Mouse (Mus musculus): ENCODE results near the gene Shb.

Shb gene

DNA sequence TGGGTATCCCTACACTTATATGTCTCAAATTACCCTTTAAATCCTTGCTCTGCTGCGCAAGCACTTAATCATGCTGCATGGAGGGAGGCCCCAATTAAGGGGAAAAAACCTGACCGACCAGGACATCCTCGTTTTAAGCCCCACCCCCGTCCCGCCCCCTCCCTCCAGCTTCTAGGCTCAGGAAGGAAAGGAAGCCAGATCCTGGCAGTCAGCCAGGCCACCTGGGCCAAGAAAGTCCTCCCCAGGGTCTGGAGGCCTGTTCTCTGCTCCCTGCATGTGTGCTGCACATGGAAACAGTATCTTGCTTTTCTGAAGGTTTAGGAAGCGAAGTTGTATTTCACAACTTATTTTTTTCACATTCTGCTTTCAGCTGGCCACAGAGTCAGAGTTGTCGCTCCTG, at the start of gene Shb:
Gene Shb, minus strand, starts transcription at position 96 of the 400 bp plus-strand sequence.
- DNase-seq (ENCODE audit: extremely low read depth, insufficient read length, low spot score): peak; percentile 37

GRCm38 (mm10) chr4:45581095-45581494, 48.8 kb upstream of the Shb start:
- no peak for DNase-seq (ENCODE audit: extremely low read depth, insufficient read length, low spot score)

GRCm38 (mm10) chr4:45578554-45579370, 46.5 kb upstream of the Shb start:
- DNase-seq (ENCODE audit: extremely low read depth, insufficient read length, low spot score): no peak

- DNase-seq (ENCODE audit: extremely low read depth, insufficient read length, low spot score): no peak
Observed at GRCm38 (mm10) chr4:45577631-45578030, 45.4 kb upstream of the Shb start.

- no peak for DNase-seq (ENCODE audit: extremely low read depth, insufficient read length, low spot score)
Observed at GRCm38 (mm10) chr4:45574614-45575169, 42.4 kb upstream of the Shb start.

- no peak for DNase-seq (ENCODE audit: extremely low read depth, insufficient read length, low spot score)
Observed at GRCm38 (mm10) chr4:45569521-45569920, 37.3 kb upstream of the Shb start.

- no peak for DNase-seq (ENCODE audit: extremely low read depth, insufficient read length, low spot score)
Observed at GRCm38 (mm10) chr4:45558211-45558610, 25.9 kb upstream of the Shb start.

DNA sequence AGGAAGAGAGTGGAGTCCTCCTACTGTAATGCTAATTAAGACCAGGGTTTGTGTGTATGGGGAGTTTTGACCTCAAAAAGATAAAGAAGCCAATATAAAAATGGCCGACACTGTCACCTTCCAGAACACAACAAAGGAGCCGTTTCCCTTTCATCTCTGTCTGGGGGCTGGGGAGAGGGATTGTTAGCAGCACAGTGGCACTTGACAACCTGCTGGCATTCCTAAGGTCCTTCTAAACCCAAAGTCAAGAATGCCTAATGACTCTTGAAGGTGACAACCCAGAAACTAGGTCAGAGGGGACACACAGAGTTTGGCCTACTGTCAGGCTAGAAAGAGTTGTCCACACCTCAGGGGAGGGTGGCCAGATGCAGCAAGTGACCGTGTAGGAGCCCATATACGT, 20.3 kb upstream of the Shb start:
- DNase-seq (ENCODE audit: extremely low read depth, insufficient read length, low spot score): no peak

- no peak for DNase-seq (ENCODE audit: extremely low read depth, insufficient read length, low spot score)
Observed at GRCm38 (mm10) chr4:45550970-45551369, 18.7 kb upstream of the Shb start.

DNA sequence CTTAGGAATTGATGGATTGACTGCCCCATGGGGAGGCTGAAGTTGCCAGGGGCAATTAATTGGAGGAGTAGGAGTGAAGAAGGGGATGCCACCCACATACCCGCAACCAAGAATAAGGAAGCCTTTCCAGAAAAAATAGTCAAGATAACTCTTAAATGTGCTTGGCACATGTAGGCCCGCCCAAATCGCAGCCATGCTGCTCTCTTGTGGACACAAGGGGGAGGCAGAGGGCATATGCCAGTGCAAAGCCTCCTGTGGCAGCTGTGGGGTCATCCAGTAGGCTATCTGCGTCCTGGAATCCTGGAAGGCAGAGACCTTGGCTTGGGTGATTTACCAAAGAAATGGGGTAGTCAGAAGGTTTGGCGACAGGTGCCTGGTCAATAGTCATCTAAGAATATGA, 17.2 kb upstream of the Shb start:
- peak; percentile 20 for DNase-seq (ENCODE audit: extremely low read depth, insufficient read length, low spot score)

DNA sequence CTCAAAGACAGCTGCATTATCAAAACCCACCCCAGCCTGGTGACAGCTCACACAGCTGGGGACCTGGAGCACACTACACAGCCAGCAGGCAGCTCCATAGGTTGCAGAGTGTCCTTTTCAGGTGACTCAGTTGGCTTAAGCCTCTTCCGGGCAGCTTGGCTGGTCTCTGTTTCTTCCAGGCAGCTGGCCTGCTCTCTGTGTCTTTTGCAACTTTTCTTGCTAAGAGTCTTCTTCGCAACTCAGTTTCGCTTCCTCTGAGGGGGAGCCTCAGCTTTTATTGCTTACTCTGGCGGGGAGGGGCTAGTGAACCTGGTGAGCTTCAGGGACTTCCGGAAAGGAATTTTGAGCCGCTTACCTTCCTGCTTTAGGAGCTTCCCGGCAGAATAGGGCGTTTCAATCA, 13.6 kb upstream of the Shb start:
- DNase-seq (ENCODE audit: extremely low read depth, insufficient read length, low spot score): no peak

DNA sequence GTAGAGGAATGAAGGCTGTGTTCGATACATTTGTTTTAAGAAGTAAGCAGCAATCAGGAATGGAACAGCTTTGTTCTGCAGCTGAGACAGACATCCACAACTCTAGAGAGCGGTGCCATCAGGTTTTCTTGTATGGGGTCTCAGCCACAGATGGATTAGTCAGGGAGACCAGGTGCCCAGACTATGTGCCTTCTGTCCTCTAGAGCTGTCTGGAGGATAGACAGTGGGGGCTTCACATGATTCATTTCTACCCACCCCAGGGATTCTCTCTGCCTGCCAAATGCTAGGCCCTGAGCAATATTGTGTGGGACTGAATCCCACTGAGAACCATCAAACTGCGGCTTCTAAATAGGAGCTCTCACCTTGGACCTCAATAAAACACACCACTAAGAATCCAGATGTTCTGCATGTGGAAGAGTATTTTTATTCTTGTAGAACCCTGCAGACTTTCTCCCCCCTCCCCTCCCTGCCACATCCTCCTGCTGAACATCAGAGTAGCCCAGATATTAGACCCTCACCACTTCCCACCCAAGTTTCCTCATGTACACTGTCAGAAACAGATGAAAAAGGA, 11.3 kb upstream of the Shb start:
- no peak for DNase-seq (ENCODE audit: extremely low read depth, insufficient read length, low spot score)

- DNase-seq (ENCODE audit: extremely low read depth, insufficient read length, low spot score): no peak
Observed at GRCm38 (mm10) chr4:45540151-45540933, 8.1 kb upstream of the Shb start.

DNA sequence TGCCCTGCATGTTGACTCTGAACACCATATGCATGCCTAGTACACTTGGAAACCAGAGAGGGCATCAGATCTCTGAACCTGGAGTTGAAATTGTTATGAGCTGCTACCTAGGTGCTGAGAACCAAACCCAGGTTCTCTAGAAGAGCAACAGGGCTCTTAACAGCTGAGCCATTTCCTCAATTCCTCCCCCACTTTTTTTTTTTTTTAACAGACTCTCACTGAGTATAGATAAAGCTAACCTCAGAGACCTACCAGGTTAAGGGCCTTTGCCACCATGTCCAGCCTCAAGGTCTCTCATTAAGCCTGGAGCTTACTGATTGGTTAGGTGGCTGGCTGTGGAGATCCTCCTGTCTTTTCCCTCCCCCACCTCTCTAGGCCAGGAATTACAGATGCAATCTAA, 6.9 kb upstream of the Shb start:
- DNase-seq (ENCODE audit: extremely low read depth, insufficient read length, low spot score): no peak

DNA sequence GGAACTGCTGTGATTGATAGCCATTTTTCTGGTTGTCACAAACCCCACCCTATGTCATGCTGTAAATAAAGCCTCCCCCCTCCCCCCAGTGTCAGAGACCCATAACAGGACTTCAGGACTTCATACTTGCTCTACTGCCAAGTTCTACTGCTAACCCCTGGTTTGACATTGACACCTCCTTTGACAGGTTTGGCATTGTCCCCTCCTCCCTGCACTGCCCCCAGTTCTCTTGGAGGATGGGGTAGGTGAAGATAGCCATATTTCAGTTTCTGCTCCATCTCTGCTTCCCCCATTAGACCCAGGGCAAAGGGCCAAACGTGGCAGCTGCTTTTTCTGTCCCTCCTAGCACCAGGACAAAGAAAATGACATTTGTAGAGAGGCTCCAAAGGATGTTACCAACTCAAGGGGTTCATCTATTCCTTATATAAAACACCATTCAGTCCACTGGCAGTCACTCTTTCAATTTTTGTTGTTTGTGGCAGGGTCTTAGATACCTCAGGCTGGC, 1.2 kb upstream of the Shb start:
- DNase-seq (ENCODE audit: extremely low read depth, insufficient read length, low spot score): no peak

- DNase-seq (ENCODE audit: extremely low read depth, insufficient read length, low spot score): peak; percentile 97
Observed at GRCm38 (mm10) chr4:45530662-45531542, 1.4 kb downstream of the Shb start.

- peak; percentile 84 for DNase-seq (ENCODE audit: extremely low read depth, insufficient read length, low spot score)
Observed at GRCm38 (mm10) chr4:45529986-45530597, 2.2 kb downstream of the Shb start.

- DNase-seq (ENCODE audit: extremely low read depth, insufficient read length, low spot score): peak; percentile 65
Observed at GRCm38 (mm10) chr4:45529201-45529985, 2.9 kb downstream of the Shb start.

All from 3134 (cell line).